Mouse (Mus musculus) mouse embryonic stem cell (cell line): ENCODE measurements around the gene Edaradd.

Source experiments
- in situ Hi-C, 2 experiments: fragments of 300-500 bp; cut with MboI; formaldehyde crosslinking; loops; 1 replicate in 1 of 2; 3 replicates in 1 of 2; pipeline ENCODE4 v1.14.3; 2019 to 2020; ENCODE audit warnings: low sequenced_read_pairs in 2 of 2, low pct_unique_long_range_greater_than_20kb in 1 of 2, mixed read lengths in 1 of 2; ENCODE audit not compliant: unreplicated experiment in 1 of 2

The Edaradd gene

DNA sequence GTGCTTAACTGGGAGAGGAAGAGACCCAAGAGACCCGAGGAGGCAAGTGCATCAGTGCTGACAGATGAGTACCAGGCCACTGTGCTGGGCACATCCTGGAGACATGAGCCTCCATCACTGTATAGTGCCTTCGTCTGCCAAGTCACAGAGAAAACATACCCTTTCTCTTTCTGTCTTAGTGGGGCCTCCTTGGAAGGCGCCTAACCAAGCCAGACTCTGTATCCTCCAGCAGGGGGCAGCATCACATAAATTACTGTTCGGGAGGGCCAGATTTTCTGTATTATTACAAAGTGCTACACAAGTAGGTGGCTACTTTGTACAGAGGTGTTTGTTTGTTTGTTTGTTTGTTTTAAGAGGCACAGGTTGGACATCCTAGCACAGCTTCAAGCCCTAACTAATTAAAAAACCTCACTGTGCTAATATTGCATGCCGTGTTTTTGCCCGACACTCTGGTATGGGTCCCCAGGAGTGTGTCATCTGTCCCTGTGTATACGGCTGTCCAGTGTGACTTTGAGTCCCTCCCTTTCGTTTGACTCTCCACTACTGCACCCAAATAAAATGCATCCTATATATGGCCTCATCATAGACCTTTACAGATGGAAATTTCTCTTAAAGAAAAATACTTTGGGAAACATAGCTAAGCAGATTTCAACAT lies 46.4 kb downstream of the Edaradd start:
- in situ Hi-C loops = loop anchor here in 1 of 2 experiments (10.0 to 25.0 kb wide), 3 partner anchors 101 to 888 kb away; no protein-coding TSS in a partner anchor

DNA sequence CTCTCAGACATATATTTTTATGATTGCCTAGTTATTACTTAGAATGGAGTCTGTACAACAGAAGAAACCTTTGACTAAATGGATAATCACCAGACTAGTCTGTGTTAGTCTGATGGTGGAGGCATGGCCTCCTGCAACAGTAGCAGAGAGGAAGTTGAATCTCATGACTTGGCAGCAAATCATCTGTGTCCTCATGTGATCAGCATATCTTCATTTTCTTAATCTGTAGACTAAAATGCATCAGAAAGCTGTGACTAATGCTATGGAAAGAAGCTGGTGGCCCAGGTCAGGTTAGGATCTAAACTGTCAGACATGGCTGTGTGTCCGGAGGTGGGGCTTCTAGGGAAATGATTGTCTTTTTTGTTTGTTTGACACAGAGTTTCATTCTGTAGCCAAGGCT lies 51.8 kb downstream of the Edaradd start:
- in situ Hi-C loops = loop anchor here in 1 of 2 experiments (25.0 kb wide), 1 partner anchor 894 kb away; no protein-coding TSS in a partner anchor

DNA sequence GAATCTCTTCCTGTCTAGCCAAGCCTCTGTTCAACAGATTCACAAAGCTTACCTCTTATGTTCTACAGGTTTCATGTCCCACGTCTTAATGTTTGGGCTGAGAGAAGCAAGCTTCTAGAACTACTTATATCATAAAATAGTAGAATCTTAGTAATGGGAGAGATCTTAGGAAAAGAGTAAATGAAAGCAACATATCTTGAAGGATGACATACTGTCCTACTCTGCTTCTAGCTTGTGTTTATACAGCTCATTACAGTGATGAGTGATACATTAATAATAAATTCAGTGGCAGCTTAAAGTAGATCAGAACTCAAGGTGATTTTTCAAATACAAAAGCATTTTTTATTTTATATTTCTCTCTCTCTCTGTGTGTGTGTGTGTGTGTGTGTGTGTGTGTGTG lies 55.4 kb downstream of the Edaradd start, which contains the start of gene Lgals8:
Gene Lgals8 (minus strand): TSS at position 101 of the 400 bp plus-strand sequence.
- in situ Hi-C loops = loop anchor here in 1 of 2 experiments (25.0 kb wide), 1 partner anchor 897 kb away; no protein-coding TSS in a partner anchor

DNA sequence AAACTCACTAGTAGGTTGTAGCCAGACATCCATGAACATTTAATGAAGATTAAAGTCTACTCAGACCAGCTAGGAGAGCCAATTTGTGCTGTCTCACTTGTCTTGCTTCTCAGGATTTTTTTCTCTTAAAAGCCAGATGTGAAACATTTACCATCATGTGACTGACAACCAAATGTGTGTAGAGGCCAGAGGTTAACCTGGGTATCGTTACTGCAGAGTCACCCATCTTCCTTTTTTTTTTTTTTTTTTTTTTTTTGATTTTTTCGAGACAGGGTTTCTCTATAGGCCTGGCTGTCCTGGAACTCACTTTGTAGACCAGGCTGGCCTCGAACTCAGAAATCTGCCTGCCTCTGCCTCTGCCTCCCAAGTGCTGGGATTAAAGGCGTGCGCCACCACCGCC lies 56.1 kb downstream of the Edaradd start:
- in situ Hi-C loops = loop anchor here in 1 of 2 experiments (25.0 kb wide), 1 partner anchor 898 kb away; no protein-coding TSS in a partner anchor

DNA sequence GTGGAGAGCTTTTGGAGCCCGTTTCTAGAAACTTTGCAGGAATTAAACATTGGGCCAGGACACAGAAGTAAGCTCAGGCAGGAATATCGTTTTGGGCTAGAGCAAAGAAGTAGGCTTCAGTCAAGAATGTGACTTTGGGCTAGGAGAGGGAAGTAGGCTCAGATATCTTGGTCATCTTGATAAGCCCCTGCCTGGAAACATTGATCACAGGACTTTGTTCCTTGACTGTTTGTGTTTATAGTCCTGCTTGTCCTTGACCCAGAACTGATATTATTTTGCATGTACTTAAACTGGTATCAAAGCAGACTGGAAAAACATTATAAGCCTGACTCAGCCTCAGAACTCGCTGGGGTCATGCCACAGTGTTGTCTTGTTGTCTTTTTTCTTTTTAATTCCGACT lies 57.6 kb downstream of the Edaradd start:
- in situ Hi-C loops = loop anchor here in 1 of 2 experiments (25.0 kb wide), 1 partner anchor 900 kb away; no protein-coding TSS in a partner anchor

DNA sequence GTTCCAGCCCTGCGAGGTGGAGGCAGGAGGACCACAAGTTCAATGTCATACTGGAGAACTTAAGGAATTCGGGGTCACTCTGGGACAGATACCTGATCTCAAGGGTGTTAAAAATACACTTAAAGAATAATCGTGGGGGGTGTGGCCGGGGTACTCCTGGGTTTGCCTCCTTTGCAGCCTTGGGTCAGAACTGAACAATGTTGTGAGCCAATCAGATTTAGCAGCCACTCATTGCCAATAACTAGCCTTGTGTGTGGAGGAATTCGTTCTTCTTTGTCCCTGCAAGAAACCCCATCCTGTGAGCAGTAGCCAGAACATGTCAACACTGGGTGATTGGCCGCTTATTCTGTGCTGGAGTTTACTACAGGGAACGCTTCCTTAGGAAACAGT lies 58.5 kb downstream of the Edaradd start:
- in situ Hi-C loops = loop anchor here in 1 of 2 experiments (25.0 kb wide), 1 partner anchor 901 kb away; no protein-coding TSS in a partner anchor

DNA sequence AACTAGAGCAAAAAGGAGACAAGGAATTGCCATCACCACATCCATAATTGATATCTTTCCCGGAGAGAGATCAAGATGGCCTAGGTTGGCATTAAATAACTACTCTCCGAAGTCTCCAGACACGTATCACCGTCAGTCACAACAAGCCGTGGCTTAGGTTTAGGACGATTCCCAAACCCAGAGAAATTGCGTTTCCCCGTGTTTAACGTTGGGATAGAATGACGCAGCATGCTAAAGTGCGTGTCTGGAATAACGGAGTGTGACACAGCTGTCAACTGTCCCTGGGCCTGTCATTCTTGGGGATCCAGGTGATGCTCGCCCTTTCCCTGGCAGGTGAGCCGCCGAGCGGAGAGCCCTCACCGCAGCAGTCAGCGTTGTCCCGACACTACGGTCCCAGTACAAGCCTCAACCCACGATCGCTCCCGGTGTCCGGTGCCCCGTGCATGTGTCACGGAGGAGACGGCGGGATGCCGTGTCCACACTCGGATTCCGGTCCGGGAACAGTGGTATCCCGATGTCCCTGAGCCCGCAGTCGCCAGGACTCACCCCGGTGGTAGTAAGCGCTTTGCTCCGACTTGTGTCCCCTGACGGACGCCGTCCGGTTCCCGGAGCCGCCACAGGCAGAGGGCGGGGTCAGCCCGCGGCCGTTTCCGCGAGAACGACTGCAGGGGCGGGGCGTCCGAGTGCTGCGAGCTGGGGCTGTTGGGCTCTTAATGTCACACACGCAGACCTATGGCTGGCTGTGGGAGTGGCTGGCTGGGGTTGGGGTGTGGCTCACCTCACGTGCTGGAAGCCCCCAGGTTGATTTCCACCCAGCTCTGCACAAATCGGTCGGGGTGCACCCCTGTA lies 59.1 kb downstream of the Edaradd start:
- in situ Hi-C loops = loop anchor here in 1 of 2 experiments (25.0 kb wide), 1 partner anchor 901 kb away; no protein-coding TSS in a partner anchor

DNA sequence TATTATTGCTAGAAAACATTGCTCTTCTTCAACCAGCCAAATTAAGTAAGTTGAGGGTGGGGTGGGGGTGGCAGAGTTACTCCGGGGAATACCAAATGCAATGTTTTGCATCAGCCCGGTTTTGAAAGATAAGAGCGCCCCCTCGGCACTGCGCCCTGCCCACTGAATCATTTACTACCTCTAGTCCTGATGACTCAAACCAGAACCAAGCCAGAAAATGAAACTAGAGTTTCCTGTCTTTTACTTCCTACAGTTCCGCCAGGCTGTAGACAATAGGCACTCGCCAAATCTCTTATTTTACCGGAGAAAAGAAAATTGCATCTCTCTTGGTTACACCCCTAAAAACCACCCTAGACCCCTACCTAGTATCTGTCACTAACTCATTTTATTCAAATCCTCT lies 59.8 kb downstream of the Edaradd start:
- in situ Hi-C loops = loop anchor here in 1 of 2 experiments (25.0 kb wide), 1 partner anchor 902 kb away; no protein-coding TSS in a partner anchor

DNA sequence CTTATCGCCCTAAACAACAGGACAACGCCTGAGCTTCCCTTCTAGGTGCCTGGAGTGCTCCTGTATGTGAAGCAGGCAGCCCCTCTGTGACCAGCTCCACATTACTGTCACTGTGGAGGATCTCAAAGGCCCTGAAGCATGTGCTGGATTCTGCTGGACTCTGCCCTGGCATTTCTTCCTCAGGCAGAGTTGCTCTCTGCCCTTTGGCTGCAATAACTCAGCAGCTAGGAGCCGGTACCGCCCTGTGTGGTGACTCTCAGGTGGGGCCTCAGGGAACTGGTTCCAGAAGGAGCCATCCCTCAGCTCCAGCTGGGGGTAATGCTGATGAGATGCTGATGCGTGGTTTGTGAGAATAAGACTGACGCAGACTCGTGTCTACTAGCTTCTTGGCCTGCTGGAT lies 63.5 kb downstream of the Edaradd start:
- in situ Hi-C loops = loop anchor here in 1 of 2 experiments (25.0 kb wide), 1 partner anchor 906 kb away; no protein-coding TSS in a partner anchor

DNA sequence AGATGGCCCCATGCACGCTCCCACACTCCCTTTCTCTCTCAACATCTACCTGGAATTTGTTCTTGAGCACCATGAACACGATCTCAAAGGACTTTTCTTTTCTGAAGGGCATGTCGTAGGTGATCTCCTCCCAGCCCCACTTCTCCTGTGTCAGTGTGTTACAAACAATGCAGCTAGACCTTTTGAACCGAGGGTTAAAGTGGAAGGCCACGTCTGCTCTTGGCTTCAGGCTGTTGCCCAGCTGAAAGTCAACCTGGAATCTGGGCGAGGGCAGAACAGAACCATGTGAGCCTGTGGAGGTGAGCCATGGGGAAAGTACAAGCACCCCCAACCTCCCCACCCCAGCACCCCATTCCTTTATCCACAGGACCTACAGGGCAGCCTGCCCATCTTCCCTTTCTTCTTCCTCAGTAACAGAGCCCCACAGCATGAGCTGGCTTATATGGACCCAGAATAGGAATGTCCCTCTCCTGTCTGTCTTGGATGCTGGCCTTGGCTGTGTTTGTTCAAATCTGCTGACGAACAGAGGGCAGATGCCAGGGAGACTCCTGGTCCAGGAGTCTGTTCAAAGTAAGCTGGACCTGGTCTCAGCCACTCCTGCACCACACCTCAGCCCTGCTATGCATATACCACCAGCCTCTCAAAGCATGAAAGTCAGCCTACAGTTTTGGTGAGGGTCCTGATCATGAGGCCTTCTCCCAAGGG lies 65.4 kb downstream of the Edaradd start:
- in situ Hi-C loops = loop anchor here in 1 of 2 experiments (25.0 kb wide), 1 partner anchor 907 kb away; no protein-coding TSS in a partner anchor

DNA sequence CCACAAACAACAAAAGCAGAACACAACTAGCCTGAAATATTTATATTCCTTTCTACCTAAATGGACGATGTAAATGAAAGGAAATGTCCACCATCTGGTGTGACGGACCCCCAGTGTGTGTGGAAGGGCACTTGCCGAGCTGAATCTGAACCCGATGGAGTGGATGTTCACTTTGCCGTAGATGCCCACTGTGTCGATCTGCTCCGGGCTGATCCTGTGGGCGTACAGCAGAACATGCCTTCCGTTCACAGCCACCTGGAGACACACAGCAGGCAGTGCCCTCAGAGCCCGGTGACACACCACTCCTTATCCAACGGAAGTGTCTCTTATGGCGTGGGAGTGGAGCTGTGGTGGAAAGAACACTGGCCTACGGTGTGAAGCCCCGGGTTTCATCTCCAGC lies 67.1 kb downstream of the Edaradd start:
- in situ Hi-C loops = loop anchor here in 1 of 2 experiments (25.0 kb wide), 1 partner anchor 909 kb away; no protein-coding TSS in a partner anchor

DNA sequence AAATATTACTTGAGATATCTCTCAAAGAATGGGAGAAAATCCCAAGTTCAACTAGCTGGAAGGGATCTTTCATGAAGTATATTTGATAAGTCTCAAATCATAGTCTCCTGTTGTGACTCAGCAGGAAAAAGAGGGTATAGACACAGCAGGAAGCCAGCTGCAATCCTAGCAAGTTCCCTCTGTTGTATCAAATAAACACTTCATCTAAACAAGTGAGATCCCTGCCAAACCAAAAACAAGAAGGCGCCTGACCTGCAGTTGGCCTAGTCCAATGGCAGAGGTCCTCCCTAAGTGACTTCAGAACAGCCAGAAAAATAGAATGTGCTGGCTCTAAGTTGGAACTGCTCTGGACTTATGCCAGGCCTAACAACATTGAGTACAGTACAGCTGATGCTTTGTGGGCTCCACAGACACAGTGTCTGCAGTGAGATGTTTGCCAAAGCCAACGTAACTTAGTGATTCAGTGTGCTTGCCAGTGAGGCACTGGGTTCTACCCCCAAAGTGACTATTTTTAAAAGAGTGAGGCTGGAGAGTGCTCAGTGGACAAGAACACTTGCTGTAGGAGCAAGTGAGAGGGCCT lies 78.1 kb downstream of the Edaradd start:
- in situ Hi-C loops = no loop called here

DNA sequence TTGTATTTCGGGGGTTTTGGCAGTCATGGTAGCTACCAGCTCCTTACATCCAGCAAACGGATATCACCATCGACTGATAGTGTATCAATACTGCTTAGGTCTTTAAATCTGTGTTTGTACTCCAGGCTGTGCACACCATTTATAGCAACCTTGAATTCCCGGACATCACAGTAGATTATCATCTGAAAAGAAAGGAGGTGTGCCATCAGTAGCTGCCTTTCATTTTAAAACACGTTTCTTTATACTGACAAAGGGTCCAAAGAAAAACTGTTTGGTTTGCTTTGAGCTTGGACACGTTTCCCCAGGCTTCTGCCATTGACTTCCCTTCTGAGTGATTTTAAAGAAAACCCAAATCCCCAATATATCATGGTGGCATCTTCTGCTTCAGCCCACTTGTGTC lies 79.4 kb downstream of the Edaradd start:
- in situ Hi-C loops = no loop called here

DNA sequence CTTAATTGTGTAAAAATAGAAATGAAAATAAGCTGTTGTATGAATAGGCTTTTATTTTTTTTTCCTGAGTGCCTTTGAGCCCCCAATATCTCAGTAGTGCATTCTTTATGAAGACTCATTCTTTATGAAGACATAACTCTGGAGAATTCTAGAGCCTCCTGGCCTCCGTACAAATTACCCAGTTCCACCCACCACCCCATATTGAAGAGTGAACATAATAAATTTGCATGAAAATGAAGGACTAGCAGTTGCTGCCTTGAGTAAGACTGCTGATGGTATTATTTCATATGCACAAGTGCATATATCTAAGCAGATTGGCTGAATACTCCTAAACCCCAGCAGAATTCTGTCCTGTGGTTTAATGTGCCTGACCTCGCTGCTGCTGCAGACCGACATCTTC lies 80.7 kb downstream of the Edaradd start:
- in situ Hi-C loops = no loop called here

DNA sequence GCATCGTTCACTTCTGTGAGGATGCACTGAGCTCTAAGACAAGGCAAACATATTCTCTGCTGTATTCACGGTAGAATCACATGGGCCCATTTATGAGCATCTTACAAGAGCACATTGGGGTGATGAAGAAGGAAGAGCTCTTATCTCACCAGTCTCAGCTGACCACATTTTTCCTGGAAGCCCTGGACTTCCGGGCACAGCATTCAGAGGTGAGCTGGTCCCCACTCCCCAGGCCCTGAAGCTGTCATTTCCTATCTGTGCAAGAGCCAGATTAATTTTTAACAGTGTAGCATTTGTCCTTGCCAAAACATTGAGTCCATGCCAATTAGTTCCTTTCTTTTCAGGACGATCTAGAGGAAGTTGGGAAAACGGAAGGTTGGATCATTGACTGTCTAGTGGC lies 86.4 kb downstream of the Edaradd start:
- in situ Hi-C loops = no loop called here

DNA sequence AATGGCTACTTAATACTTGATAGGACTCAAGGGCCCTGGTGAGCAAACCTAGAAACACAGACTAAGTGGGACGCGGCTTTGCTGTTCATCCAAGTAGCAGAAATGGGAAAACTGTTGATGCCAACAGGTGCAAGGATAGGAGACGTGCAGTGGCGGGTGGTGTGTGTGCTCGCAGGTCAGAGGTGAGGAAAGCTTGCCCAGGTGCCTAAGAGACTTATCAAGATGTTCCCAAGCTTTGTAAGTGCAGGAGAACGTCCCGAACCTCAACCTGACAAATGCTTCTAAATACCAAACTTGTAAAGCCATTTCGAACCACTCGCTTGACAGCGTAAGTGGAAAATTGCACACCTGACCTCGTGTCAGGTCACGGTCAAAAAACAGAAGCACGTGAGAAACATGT lies 91.7 kb downstream of the Edaradd start:
- in situ Hi-C loops = no loop called here
